Mouse (Mus musculus) embryo, embryonic 11.5 days (tissue): ENCODE results near the gene Arrb2.
"Not testable (repeated sequence)": the region's sequence is repeated elsewhere in the genome, so short reads cannot be mapped to it uniquely, and the experiment has no call there.

Source experiments
- DNase-seq: peaks from one replicate; pipeline ENCODE4 v3.0.0-alpha.2; 2012; ENCODE audit warnings: low read depth, low spot score

Gene Arrb2

DNA sequence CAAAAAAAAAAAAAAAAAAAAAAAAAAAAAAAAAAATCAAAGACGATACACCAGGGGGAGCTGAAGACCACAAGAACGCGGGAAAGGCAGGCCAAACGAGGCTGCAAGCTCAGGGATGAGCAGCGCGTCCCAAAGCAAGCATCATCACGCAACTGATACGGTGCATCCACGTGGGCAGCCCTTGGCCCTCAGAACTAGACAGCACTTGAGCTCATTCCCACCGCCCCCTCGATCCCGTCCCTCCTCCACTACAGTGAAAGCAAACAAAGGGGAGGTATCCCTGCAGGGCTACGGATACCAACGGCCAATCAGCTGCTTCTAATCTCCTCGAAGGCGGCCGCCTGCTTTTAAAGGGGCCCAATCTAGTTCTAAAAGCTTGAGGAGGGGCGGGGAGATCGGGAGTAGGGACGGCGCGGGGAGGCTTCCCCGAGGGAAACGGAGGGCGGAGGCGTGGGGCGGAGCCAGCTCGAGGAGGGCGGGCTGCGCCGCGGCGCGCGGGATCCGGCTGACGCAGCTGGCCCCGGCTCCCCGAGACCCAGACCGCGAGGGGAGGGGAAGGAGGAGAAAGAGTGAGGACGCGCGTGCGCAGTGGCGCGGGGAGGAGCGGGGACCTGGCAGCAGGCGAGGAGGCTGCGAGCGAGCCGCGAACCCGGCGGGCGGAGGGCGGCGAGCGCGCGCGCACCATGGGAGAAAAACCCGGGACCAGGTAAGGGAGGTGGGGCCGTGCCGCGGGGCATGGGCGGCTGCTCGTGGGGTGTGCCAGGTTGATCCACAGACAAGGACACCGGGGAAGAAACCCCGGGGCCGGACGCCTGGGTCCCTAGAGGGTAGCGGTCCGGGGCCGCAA lies at the start of gene Arrb2:
TSS of gene Arrb2 (plus strand) at position 588 of the 847 bp plus-strand sequence.
- DNase-seq, result peak; percentile 96

DNA sequence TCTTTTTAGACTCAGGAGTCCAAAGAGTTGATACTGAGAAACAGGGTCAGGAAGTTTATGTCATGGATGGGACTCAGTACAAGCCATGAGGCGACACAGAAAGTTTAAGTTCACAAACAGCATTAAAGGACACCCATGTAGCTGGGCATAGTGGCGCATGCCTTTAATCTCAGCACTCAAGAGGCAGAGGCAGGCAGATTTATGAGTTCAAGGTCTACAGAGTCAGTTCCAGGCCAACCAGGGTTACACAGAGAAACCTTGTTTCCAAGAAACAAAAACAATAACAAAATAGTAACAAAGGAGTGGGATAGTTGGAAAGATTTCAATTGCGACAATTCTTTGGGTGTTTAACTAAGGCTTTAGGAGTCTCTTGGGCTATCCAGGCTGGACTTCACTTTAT lies 48.3 kb upstream of the Arrb2 start:
- no peak for DNase-seq

DNA sequence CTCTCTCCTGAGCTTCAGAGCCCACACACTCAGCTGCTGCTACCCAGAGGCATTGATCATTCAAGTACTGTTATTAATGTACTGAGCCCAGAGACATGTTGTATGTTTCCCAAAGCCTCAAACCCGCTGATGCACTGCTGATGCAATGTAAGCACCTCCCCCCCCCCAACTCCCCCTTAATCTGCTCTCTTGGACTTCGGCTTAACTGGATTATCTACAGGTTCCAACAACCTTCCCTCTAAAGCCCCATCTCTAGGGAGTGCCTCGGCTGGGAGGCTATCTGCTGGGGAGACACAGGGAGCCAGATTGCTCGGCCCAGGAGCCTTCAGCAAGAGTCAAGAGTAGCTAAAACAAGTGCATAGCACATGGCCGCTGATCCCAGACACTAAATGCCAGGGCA lies 45.0 kb upstream of the Arrb2 start:
- DNase-seq, result no peak

DNA sequence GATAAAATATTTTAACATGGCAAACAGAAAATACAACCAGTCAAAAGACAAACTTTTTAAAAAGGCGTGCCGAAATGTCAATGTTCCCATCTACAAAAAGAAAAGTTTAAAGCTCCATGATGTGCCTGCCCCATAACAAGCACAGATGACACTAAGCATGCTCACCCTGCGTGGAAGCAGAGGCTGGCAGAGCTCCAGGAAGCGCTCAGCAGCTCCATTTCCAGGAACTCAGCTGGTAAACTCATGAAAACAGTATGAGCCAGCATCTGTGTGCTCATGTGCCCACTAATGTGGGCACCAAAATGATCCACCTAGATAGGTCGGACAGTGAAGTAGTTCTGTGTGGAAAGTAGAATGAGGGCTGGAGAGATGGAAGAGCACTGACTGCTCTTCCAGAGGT lies 43.0 kb upstream of the Arrb2 start:
- no peak for DNase-seq

DNA sequence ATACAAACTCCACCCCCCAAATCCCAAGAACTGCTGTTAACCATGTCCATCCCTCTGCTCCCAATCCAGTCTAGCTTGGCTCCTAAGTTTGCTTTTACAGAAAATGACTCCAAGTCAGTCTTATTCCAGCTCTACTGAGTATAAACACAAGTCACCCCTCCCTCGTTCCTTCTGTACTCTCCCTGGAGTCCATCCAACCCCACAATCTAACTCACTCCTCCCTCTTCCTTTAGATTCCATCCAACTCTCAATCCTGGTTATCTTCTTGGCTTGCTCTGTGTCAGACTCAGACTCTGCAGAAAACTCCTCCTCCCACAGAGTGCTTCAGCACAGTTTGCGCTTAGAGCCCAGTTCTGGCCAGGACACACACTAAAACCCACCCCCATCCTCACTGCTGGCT lies 28.8 kb upstream of the Arrb2 start:
- DNase-seq, result no peak

DNA sequence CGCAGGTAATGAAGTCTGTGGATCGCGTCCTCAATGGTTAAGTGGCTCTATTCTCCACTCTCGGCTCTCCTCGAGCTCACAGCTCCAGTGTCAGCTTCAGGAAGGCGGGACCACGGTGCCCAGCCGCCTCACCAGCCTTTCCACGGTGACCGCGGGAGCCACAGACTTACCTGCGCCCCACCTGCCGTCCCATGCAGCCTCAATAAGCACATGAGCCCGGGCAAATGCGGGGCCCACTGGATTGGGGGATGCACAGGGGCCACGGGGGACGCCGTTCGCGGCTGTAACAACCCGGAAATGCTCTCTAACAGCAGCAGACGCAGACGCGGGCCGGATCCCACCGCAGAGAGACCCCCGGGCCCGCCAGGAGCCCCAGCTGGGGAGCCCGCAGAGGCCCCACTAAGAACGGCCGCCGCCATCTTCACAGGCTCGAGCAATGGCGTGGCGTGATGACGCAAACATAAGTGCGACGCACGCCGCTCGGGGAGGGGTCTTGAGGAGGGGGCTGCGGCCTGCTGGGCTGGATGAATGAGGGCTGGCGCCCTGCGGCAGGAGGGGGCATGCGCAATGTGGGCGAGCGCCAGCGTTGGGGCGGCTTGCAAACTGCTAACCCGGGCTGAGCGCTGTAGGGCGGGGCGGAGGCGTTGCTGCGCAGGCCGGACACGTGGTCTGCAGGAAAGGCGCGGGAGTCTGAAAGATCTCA lies 22.7 kb upstream of the Arrb2 start, which contains the start of gene Pelp1:
TSS of gene Pelp1 (minus strand) at position 438 of the 703 bp plus-strand sequence.
- DNase-seq, result peak; percentile 94

DNA sequence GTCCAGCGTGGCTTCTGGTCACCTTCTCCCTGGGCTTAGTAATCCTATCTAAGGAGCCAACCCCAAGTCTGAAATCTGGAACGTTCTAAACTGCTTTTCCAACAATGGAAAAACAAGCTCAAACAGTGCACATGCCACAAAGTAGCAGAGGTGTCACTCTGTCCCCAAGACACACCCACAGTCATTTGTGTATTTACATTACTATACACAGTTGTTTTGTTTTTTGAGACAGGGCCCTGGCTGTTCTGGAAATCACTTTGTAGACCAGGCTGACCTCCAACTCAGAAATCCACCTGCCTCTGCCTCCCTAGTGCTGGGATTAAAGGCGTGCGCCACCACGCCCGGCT lies 22.2 kb upstream of the Arrb2 start:
- DNase-seq, result no peak

DNA sequence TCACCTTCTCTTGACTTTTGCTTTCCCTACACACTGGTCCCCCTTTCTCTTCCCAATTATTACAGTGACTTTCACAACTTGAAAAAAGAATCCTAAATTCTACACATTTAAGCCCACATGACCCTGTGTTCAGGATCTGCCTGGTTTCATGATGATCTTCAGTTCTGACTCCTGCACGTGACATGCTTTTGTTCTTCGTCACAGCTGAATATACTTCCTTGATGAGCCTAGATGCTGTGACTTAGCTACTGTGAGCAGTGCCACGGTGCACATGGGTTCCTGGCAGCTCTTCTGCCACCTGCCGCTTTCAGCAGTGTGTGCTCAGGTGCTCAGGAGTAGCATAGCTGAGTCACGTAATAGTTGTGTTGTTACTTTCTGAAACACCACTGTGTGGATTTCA lies 19.8 kb upstream of the Arrb2 start:
- DNase-seq, result no peak

DNA sequence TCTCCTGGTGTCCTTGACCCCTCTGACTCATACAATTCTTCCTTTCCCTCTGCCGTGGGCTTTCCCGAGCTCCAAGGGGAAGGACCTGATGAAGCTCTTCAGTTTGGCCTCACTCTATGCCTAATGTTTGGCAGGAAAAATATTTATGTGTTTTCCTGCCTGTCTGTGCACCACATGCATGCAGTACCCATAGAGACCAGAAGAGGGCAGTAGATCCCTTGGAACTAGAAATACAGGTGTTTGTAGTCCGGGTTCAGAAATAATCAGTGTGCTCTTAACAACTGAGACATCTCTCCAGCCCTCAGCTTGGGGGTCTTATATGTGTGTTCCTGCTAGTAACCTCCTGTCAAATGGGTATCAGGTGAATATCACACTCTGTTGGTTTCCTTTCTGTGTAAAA lies 18.5 kb upstream of the Arrb2 start:
- DNase-seq, result peak; percentile 72

DNA sequence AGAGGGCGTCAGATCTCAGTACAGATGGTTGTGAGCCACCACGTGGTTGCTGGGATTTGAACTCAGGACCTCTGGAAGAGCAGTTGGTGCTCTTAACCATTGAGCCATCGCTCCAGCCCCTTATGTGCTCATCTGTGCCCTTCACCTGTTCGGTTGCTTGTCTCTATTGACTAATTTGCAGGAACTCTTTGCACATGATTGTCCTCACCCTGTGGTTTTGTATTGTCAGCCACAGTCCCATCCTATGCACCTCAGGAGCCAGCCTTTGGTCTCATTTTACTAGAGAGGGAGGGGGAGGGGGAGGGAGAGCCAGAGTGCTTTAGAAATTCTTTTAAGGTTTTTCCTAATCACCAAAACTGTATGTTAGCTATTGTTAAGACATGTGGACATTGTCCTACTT lies 14.2 kb upstream of the Arrb2 start:
- no peak for DNase-seq

DNA sequence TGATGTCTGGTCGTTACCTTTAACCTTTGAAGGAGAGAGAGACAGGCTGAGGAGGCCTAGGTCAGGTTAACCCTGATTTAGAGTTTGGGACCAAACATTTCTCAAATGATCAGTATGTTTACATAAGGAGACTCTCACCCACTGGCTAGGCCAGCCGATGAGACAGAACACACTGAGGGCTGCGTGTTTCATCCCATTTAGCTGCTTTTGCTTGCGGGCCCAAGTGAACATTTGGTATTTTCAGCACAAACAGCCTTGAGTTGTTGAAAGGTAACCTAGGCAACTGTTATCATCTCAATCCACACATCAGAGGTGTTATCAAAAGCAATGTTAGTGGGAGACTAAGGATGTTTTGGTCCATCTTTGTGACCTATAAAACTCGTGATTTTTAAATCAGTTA lies 12.9 kb upstream of the Arrb2 start:
- no peak for DNase-seq

DNA sequence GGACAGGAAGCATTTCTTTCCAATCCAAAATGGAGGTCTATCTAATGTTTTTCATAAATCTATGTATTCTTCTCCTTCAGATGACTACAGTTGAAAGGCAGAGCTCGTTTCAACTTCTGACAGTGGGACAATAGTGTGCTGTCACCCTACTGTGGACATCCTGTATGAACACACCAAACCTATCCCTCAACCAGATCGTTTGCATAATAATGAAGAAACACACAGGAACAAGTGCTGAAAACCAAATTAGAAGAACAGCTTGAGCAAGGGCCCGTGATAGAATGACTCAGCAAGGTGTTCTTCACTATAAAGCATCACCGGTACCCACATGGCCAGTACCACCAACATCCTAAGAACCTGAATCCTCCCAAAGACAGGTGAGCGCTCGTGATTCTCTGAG lies 5.8 kb upstream of the Arrb2 start:
- not testable (repeated sequence) for DNase-seq

DNA sequence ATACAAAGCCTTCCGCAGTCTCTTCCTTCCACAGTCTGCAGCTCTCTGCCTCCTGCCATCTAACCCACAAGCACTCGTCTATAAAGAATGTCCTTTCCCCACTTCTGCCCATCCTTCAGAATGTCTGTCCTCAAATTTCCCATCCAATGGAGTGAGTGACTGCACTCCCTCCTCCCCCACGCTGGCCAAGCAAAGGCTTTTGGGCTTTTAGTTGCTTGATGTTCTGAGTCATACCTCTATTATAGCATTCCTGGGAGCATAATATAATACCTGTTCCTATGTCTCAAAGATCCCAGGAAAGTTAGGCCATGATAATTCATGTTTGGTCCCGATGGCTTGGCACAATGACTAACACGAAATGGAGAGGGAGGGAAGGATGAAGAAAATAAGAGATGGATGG lies 861 bp upstream of the Arrb2 start:
- DNase-seq, result no peak

DNA sequence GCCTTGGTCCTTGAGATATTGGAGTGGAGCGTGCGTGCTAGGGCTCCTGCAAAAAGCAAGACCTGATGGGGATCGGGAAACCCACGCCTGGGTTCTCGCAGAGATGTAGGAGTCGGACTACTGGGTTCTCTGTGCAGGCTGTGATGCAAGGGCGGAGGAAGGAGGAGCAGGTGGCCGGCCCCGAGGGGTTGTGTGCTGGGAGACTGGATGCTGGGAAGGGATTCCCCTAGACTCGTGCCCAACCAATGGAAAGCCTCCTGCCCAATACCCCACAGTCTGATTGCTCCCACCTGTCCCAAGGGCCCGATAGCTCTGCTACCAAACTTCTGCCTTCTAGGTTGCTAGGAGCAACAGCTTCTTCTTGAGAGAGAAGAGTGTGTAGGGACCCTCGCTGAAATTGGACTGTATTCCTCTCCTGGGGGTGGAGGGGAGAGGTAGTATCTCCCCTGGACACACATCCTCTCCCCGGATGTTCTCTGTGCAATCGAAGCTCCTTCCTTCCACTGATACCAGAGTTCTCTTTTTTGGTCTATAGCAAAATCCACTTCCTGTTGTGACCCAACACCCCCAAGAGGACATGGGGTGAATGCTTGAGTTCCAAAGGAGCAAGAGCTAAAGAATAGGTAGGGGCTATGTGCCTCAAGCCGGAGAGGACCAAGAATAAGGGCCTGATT lies 597 bp downstream of the Arrb2 start:
- no peak for DNase-seq

DNA sequence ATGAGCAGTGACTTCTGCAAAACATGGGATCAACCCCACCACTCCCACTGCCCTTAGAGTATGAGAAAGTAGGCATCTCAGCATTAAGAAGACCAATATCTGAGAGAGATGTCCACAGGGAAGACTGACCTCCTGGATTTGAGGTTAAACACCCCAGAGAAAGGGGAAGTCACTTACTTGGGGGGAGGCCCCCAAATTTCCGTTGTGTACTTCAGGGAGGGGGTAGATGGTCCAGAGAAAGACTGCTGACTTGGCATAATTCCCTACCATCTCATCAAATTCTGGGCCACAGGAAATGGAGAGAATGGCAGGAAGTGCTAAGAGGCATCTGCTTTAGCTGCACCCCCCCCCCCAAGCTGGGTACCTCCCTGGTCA lies 1.1 kb downstream of the Arrb2 start:
- no peak for DNase-seq

DNA sequence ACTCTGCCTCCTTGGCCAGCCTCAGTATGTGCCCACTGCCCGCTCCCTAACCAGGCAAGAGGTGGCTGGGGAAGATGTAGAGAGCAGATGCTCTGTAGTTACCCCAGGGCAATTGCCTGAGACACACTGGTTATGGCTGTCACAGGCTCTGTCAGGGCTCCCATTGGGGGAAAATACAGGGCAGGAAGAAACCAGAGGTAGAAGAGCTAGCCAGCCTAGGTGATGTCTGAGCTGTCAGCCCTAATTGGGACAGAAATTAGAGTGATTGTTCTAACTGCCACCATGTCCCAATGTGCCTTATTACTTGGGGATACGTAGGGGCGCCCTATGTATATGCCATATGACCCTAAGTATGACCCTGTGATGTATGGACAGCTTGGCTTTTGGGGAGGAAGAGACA lies 1.5 kb downstream of the Arrb2 start:
- DNase-seq, result no peak

DNA sequence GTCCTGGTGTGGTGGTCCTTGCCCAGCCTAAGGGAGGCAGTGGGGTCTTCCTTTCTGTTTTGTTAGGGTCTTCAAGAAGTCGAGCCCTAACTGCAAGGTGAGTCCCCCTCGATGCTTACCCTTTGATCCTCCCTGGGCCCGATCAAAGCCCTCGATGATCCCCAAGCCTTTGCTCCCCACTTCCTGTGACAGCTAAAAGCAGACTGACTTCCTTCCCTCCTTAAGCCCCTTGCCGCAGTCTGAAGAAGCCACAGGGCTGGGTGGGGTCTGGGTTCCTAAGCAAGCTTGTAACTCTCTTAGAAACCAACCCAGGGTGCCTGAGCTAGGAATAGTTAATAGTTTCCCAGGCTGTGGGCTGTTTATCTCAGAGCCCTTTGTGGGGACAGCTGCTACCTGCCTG lies 3.0 kb downstream of the Arrb2 start:
- DNase-seq, result no peak

DNA sequence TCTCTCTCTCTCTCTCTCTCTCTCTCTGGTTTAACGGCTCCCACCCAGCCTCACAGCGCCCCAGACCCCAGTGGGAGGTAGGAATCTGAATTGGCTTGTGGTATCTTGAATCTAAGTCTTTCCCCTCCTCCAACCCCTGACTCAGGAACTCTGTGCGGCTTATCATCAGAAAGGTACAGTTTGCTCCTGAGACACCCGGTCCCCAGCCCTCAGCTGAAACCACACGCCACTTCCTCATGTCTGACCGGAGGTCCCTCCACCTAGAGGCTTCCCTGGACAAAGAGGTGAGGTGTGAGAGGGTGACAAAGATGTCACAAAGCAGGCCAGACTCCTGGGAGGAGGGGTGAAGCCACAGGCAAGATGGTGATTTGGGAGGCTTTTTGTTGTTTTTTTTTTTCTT lies 5.0 kb downstream of the Arrb2 start:
- DNase-seq, result no peak

DNA sequence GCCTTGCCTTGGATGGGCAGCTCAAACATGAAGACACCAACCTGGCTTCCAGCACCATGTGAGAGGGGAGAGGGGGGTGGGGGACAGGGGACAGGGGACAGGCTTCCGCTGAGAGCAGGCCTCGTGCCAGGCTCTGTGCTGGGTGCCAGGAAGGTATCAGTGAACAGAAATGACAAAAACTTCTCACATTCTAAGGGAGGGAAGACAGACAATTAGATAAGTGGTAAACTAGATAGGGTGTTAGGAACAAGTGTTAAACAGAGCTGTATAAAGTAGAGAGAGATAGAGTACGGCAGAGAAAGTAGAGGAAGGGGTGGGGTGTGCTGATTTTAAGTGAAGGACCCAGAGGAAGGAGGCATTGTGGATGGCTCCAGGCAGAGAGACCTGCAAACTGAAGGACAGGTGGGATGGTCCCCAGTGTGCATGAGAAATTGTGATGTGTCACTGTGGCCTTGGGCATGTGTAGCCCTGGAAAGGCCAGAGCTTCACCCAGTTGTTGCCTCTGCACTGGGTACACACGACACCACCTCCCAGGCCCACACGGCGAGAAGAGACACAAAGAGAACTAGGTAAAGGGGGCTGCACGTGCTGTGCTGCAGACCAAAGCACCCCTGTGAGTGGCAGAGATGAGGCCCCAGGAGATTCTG lies 6.4 kb downstream of the Arrb2 start:
- DNase-seq, result no peak

DNA sequence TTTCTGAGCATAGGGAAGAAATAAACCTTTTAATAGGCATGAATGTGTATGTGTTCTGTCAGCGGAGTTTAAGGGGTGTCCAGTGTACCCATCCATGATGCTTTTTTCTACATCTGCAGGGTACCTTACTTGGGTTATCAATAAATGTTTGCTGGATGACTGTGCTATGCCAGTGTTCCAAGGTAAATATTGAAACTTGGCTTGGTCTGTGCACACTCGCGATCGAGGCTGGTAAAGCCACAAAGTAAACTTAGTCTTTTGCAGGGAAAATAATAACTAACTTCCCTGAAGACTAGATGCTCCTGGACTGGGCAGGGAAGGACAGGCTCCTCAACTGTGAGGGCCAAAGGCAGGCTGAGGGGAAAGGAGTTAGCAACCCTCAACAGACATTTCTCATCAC lies 8.2 kb downstream of the Arrb2 start:
- no peak for DNase-seq

DNA sequence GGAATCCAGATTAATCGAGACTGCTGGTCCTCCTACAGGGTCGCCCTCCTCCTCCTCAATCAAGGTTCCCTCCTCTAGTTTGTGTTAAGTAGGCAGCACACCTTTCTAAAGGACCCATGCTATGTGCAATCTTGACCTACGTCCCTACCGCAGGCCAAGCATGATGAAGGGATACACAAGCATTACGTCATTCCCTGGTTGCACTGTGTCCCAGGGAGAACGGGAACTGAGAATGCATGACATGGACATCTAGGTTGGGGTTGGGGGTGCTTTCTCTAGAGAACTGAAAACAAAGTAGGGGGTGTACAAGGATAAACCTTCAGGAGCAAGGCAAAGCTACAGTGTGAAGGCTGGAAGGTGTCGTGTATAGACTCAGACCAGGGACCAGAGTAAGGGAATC lies 9.4 kb downstream of the Arrb2 start:
- no peak for DNase-seq

DNA sequence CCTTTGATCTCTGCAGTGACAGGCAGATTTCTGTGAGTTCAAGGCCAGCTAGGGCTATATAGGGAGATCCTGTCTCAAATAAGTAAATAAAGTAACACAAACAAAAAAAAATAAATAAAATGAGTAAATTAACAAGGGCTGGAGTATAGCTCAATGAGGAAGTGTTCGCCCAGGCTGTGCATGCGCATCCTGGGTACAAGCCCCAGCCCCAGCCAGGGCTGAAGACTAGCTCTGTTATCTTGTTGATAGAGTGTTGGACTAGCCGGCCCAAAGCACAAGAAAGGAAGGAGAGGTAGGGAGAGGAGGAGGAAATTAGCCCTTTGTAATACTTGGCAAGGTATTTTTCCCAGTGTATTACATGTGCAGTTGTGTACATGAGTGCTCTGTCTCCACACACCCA lies 11.5 kb downstream of the Arrb2 start:
- no peak for DNase-seq
